Mouse (Mus musculus): ENCODE data around the gene Trib2. TPM values are rescaled to one million over a fixed set of nuclear protein-coding genes. Genes with fewer than 3 reads are reported as not detected.
A peak's percentile ranks its signal among the peaks of the same experiment; 100 is the strongest.

The Trib2 gene
- total RNA-seq, 2 experiments from 2014 or later, result 73.8 to 79.8 TPM

GRCm38 (mm10) chr12:15815576-15816253, 1.0 kb downstream of the Trib2 start:
- peak in 1 of 2 experiments; percentile 81 for DNase-seq (ENCODE audit: extremely low spot score in 1 of 2, low spot score in 2 of 2)

DNA sequence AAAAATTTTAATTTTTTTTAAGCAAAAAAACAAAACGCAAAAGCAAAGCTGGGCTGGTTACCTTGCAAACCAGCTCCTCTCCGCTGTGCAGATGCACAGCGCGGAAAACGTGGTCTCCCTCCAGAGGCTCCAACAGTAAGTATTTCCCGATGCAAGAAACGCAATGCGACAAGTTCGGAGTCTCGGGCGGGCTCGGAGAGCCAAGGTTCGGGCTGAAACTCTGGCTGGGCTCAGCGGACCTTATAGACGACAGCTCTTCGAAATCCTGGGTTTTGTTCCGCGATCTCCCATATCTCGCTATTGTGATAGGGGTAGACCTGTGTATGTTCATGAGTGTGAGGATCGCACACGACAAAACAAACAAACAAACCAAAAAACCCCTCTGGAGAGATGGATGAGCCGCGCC, 1.5 kb downstream of the Trib2 start:
- DNase-seq (ENCODE audit: extremely low spot score in 1 of 2, low spot score in 2 of 2), result peak in 1 of 2 experiments; percentile 59
- intact Hi-C loops (cut with DNase I), result loop anchor here (2.0 to 10.0 kb wide), 3 partner anchors 208 to 570 kb away; no protein-coding TSS in a partner anchor

More at GRCm38 (mm10) chr12:15815576-15816253, 1.0 kb downstream of the Trib2 start:
- intact Hi-C loops (cut with DNase I), result loop anchor here (2.0 to 10.0 kb wide), 4 partner anchors 209 to 693 kb away; no protein-coding TSS in a partner anchor

DNA sequence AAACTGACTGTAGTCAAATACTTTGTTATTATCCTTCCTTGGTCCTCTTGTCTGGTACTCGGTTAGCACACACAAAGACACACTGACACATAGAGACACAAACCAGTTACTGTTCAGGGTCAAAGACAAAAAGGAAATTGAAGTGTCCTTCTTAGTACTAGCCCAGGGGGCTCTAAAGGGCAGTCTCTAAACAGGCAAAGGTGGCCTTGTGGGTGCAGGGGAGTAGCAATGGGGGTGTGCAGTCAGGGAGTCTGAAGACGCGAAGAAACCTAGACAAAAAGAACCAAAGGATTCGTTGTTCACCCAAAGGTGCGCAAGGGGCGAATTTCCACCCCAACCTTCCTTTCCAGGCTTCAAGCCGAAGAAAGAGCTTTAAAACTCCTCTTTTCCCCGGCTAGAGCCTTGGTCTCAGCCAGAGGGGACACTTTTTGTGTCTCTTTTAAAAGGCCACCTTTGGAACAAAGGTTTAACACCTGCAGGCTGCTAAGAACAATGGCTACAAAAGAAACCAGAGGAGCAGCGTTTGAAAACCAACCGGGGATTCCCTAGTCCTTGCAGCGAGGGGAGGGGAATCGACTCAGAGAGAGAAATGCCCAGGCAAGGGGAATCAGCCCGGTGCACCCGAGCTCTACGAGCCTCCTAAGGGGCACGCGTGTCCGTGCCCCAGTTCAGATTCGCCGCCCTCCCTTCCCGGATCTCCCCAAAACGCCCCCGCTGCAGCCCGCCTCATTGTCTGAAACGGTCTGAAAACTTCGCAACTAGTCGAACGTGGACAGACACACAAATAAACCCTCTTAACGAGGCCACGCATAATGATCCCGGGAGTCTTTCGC, 2.3 kb downstream of the Trib2 start:
- intact Hi-C loops (cut with DNase I), result loop anchor here (2.0 to 10.0 kb wide), 4 partner anchors 208 to 570 kb away; no protein-coding TSS in a partner anchor
- peak in 1 of 2 experiments; percentile 69 for DNase-seq (ENCODE audit: extremely low spot score in 1 of 2, low spot score in 2 of 2)

GRCm38 (mm10) chr12:15813819-15814165, 2.9 kb downstream of the Trib2 start:
- no peak for DNase-seq (ENCODE audit: extremely low spot score in 1 of 2, low spot score in 2 of 2)
- intact Hi-C loops (cut with DNase I), result loop anchor here (2.0 to 10.0 kb wide), 5 partner anchors 207 to 719 kb away; no protein-coding TSS in a partner anchor

- intact Hi-C loops (cut with DNase I), result loop anchor here (2.0 to 10.0 kb wide), 3 partner anchors 419 to 720 kb away; no protein-coding TSS in a partner anchor
- DNase-seq (ENCODE audit: extremely low spot score in 1 of 2, low spot score in 2 of 2), result peak in 1 of 2 experiments; percentile 54
These were observed 3.4 kb downstream of the Trib2 start for GRCm38 (mm10) chr12:15813133-15813818.

DNA sequence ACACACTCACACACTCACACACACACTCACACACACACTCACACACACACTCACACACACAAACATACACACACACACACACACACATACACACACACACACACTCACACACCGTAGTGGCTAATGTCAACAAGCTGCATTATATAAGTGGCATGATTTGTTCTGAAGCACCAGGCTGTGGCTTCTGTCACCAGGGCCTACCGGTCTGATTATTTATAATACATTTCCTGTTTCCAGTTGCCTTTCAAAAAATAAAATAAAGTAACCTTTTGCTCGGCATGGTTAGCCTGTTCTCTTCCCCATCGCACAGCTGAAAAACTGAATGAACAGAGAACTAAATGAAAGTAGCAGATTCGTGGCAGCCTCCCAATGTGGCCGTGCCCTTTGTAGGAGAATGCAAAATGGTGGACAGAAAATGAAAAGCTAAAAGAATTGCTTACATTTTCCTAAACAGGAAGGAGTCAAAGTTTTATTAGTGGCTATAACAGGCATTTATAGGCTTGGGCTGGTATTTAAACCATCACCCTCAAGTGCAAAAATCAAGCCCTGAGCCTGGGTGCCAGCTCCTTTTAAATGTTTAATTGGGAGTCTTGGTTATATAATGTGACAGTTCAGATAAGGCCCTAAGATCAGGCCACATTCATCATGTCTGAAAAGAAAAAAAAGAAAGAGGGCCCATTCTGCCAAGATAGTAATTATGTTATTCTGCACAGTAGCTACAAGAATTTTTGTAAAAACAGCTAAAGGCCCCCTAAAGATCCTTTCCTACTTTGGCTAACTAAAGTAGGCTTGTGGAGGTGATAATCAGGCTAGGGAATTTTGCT, 4.4 kb downstream of the Trib2 start:
- intact Hi-C loops (cut with DNase I), result loop anchor here (2.0 to 10.0 kb wide), 3 partner anchors 420 to 720 kb away; no protein-coding TSS in a partner anchor
- no peak for DNase-seq (ENCODE audit: extremely low spot score in 1 of 2, low spot score in 2 of 2)

DNA sequence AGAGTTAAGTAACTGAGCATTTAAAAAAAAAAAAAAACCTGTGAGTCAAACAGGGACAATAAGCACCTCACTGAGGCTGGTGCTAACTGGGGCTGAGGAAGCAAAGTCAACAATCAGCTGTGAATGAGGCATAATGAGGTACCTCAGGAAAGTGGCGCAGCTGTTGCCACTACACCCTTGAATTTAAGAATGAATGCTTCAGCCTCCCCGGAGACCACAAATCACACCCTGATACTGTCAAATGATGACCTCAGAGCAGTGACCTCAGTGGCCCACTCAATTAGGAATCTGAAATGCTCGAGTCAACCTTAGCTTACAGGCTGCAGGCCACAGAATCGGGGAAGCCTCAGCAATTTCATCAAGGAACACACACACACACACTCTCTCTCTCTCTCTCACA, 5.0 kb downstream of the Trib2 start:
- DNase-seq (ENCODE audit: extremely low spot score in 1 of 2, low spot score in 2 of 2), result no peak
- intact Hi-C loops (cut with DNase I), result loop anchor here (2.0 to 10.0 kb wide), 3 partner anchors 421 to 721 kb away; no protein-coding TSS in a partner anchor

- intact Hi-C loops (cut with DNase I), result loop anchor here (5.0 to 10.0 kb wide), 2 partner anchors 421 to 574 kb away; no protein-coding TSS in a partner anchor
- no peak for DNase-seq (ENCODE audit: extremely low spot score in 1 of 2, low spot score in 2 of 2)
These were observed 5.8 kb downstream of the Trib2 start for GRCm38 (mm10) chr12:15810926-15811325.

DNA sequence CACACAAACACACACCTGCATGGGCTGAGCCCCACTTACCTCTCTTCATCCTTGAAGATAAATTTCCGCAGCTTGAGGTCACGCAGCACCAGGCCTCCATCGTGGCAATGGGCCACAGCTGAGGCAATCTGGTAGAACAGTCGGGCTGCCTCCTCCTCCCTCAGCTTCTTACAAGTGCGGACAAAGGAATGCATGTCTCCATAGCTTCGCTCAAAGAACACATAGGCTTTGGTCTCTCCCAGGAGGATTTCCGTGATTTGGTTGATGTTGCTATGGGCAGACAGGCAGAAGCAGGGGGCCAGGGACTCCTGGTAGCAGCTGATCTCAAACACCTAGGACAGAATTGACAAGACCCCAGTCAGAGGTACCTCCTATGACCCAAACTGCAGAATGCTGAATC, 7.1 kb downstream of the Trib2 start:
- intact Hi-C loops (cut with DNase I), result loop anchor here (5.0 to 10.0 kb wide), 2 partner anchors 423 to 575 kb away; no protein-coding TSS in a partner anchor
- peak in 1 of 2 experiments; percentile 41 for DNase-seq (ENCODE audit: extremely low spot score in 1 of 2, low spot score in 2 of 2)

GRCm38 (mm10) chr12:15809249-15809648, 7.5 kb downstream of the Trib2 start:
- DNase-seq (ENCODE audit: extremely low spot score in 1 of 2, low spot score in 2 of 2), result no peak
- intact Hi-C loops (cut with DNase I), result no loop called here

- no peak for DNase-seq (ENCODE audit: extremely low spot score in 1 of 2, low spot score in 2 of 2)
- intact Hi-C loops (cut with DNase I), result no loop called here
These were observed 8.4 kb downstream of the Trib2 start for GRCm38 (mm10) chr12:15808186-15808800.

DNA sequence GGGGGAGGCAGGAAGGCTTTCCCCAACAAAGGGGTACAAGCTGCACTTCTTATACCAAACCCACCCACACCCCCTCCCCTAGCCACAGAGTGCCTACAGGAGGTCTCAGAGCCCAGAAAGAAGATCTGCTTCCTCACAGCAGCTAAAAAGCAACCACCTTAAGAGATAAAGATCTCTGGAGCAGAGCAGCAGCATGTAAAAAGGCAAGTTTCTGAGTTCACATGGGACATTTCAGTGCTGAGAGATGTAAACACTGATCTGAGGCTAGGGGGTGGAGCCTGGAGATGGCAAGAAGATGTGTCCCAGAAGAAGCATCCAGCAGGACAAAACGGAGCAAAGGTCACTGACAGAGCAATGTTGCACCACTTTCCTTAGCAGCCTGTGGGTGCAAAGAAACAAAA, 11.8 kb downstream of the Trib2 start:
- intact Hi-C loops (cut with DNase I), result no loop called here
- no peak for DNase-seq (ENCODE audit: extremely low spot score in 1 of 2, low spot score in 2 of 2)

DNA sequence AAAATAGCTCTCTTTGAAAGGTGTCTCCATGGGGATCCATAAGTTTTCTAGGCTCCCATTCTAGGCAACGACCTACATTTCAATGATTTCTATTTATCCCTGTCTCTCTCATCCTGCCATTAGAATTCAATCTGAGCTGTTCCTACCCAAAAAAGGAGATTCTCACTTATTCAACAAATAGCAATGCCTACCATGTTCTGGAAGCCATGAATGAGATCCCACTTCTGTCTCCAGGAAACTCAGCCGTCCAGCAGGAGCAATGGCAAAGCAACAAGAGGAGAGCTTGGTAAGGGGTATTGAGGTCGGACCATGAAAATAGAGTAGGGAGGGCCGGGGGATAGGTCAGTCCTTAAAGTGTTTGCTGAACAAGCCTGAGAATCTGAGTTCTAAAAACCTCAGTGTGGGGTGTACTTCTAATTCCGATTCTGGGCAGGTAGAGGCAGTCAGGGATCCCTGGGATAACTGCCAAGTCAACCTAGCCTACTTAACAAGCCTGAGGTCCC, 12.7 kb downstream of the Trib2 start:
- no peak for DNase-seq (ENCODE audit: extremely low spot score in 1 of 2, low spot score in 2 of 2)
- intact Hi-C loops (cut with DNase I), result no loop called here

DNA sequence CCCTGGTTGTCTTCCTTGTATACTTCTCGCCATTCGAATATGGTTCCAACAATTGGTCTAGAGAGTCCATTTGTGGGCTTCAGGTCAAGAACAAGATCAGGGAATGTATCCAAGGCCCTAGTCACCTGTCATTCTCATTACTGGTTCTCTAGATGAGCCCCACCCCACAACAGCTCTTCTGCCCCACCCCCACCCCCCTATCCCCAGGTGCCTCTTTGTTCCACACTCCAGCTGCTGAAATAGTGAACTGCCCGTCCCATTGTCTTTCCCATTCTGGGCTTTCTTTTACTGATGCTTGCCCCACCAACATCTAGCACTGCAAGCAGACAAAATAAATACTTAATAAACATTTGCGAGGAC, 15.2 kb downstream of the Trib2 start:
- intact Hi-C loops (cut with DNase I), result no loop called here
- no peak for DNase-seq (ENCODE audit: extremely low spot score in 1 of 2, low spot score in 2 of 2)

DNA sequence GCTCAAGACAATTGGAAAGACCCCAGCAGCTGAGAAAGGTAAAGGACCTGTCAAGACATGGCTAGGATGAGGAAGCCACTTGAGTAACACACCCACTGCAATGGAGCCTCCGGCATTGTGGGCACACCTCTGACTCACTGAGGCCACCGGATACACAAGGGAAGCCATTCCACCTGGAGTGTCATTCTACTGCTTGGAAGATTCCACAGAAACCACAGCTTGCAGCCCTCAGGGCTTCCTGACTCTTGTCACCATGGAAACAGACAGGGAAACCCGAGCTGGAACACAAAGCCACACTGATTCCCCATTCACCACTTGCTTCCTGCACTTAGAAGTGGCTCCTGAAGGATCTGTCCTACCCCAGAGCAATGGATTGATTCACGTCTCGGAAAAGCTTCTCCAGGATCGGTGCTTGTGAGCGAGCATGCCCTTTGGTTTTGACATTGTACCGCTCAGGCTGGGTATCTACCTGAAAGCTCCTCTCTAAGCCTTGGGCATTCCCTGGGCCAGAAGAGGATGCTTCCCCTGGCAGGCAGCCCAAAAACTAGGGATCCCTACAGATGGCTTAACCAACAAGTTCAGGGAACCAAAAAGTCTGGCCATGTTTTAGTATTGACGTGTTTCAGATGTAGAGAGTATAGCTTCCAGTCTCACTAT, 15.7 kb downstream of the Trib2 start:
- DNase-seq (ENCODE audit: extremely low spot score in 1 of 2, low spot score in 2 of 2), result peak in 1 of 2 experiments; percentile 53
- intact Hi-C loops (cut with DNase I), result no loop called here

DNA sequence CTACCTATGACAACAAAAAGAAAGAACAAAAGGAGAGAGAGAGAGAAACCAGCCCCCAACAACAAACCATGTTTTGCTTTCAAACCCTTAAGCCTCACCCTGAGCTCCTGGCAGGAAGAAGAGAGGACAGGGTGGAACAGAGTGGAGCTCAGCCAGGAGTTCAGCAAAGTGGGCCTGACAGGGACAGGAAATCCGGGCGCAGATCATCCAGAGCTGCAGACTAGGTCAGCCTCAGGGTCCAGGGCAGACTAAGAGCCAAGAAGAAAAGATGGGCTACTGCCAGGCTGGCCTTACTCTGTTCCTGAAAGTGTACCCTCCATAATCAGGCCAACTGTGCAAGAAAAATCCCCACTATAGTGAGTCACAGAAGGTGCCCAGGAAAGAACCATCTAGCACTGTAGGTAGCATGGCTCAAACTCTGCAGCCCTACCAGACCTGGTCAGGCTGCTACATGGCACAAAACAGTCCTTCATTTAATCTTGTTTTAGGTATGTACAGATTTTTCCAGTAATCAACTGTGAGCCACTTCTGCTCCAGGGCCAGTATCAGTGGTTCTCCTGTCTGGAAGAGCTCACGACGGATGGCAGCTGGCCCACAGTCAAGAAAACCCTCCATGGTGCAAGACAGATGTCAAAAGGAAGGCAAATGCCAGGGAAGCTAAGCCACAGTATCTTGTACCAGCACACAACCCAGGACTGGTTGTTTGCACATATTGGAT, 16.4 kb downstream of the Trib2 start:
- DNase-seq (ENCODE audit: extremely low spot score in 1 of 2, low spot score in 2 of 2), result peak in 1 of 2 experiments; percentile 56
- intact Hi-C loops (cut with DNase I), result no loop called here

All from left cerebral cortex, postnatal 10 days (tissue).